Mouse (Mus musculus) kidney, adult 2 months (tissue): ENCODE results near the gene Ppp1r13b.

ENCODE experiments used
- CTCF ChIP-seq: fragments of 200-500 bp; conservative IDR thresholded peaks from 2 replicates; pipeline ENCODE4 v1.5.1; 2011; ENCODE audit warnings: low read depth, mild to moderate bottlenecking, control low read depth, low read length, moderate library complexity, mixed read lengths; ENCODE audit not compliant: insufficient read depth, insufficient read length
- POLR2A ChIP-seq: fragments of 200-500 bp; IDR thresholded peaks from one replicate; pipeline ENCODE4 v1.6.1; 2011; ENCODE audit warnings: low read depth, low read length, control low read depth

DNA sequence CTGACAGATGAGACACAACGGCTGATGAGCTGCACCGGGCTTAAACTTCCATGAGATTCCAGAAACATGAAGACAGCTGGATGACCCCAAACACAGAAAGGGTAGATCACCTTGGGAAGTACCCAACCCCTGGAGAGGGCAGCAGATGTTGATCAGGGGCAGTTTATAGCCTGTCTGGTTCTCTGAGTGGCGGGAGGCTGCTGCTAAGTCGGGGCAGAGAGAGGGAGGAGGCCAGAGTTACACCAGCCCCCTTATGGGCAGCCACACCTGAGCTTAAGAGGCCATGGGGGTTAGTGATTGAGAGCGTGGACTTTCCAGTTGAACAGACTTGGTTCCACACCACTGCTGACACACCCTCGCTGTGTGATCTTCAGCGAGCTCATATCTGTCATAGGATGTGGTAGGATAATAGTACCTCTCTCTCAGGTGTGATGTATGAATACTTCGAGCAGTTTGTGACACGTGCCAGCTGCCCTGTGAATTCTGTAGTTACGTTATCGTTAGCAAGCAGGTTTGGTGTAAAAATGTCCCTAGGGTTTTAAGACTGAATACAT, 1.2 kb upstream of the Ppp1r13b start:
- no peak for TF ChIP-seq CTCF
- no peak for TF ChIP-seq POLR2A
